Mouse (Mus musculus) lung, adult 2 months (tissue): Measurements from ENCODE around the gene Tarbp1. TPM values are rescaled to one million over a fixed set of nuclear protein-coding genes. Genes with fewer than 3 reads are reported as not detected.

ENCODE experiments used
- DNase-seq: peaks from one replicate; pipeline ENCODE4 v3.0.0; 2022
- H3K4me1 ChIP-seq: fragments of 200-500 bp; 2 replicates; pipeline ENCODE4 v1.6.1; 2011; ENCODE audit warnings: low read length; ENCODE audit not compliant: control insufficient read depth, insufficient read depth
- H3K4me3 ChIP-seq: fragments of 200-500 bp; replicated peaks from 2 replicates; pipeline ENCODE3; 2011; ENCODE audit warnings: low read depth, mild to moderate bottlenecking, control low read depth, low read length; ENCODE audit errors: extremely low read depth
- CTCF ChIP-seq: fragments of 200-500 bp; IDR thresholded peaks from 2 replicates; pipeline ENCODE4 v1.5.1; 2011; ENCODE audit warnings: mild to moderate bottlenecking, low read length, control low read depth; ENCODE audit not compliant: insufficient read depth
- POLR2A ChIP-seq: fragments of 200-500 bp; IDR thresholded peaks from 2 replicates; pipeline ENCODE4 v1.6.1; 2011; ENCODE audit warnings: low read depth, mild to moderate bottlenecking, control low read depth, low read length, borderline replicate concordance; ENCODE audit errors: extremely low read depth
- WGBS: fragments of 180-500 bp; shearing (Covaris S2); methylation state at CpG from one replicate; pipeline ENCODE4 v1.1.7; 2018; 5-methylcytosine and 5-hydroxymethylcytosine counted together
- polyA plus RNA-seq: library from polyadenylated mRNA; depleted of rRNA; stranded (reverse); fragments of >200 nt; gene quantifications from 2 replicates; pipeline ENCODE4 v1.2.3, GENCODE M21; 2012

Tarbp1 gene
- polyA plus RNA-seq, 1 experiment = 4.4 TPM

GRCm38 (mm10) chr8:126508871-126509586 is 34.2 kb upstream of the Tarbp1 start:
- 73% methylated on average over 8 of the region's 8 CpGs for WGBS
- H3K4me3 ChIP-seq = no peak overlapping the region
- DNase-seq = no peak

GRCm38 (mm10) chr8:126508221-126508620 is 33.4 kb upstream of the Tarbp1 start:
- DNase-seq = no peak
- Histone ChIP-seq H3K4me3 (no peak overlapping the region), H3K4me1 (no peaks in the 10 kb centered on the region)
- 88% methylated on average over 2 of the region's 2 CpGs for WGBS
- TF ChIP-seq CTCF (no peak), POLR2A (no peak)

More at GRCm38 (mm10) chr8:126508871-126509586, 34.2 kb upstream of the Tarbp1 start:
- peaks cover 4% of the 10 kb centered on the region; the same call in 1 of the 2 replicates for H3K4me1 ChIP-seq
- no peak for TF ChIP-seq POLR2A
- no peak for TF ChIP-seq CTCF

- DNase-seq = no peak
- no peak for TF ChIP-seq CTCF
- TF ChIP-seq POLR2A = no peak
- WGBS = 61% methylated on average over 16 of the region's 16 CpGs
These were observed 29.8 kb upstream of the Tarbp1 start for GRCm38 (mm10) chr8:126504492-126505182.

DNA sequence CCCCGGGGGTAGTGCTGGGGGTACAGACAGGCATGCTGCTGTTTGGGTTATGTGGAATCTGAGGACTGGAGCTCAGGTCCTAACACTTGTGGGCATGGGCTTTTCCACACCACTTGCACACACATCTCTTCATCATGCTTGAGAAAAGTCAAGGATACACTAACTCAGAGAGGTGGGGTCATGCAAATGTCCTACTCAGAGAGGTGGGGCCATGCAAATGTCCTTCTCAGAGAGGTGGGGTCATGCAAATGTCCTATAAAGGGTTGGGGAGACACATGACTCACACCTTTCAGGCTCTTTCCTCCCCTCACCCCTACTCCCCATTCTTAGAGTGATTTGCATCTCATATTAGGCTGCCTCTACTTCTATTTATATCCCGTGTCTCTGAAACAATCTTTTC is 27.9 kb upstream of the Tarbp1 start:
- 41% methylated on average over 2 of the region's 2 CpGs for WGBS
- TF ChIP-seq POLR2A (no peak), CTCF (no peak)
- no peak for DNase-seq
- H3K4me3 ChIP-seq = no peak overlapping the region
- H3K4me1 ChIP-seq = peaks cover 5% of the 10 kb centered on the region

More at GRCm38 (mm10) chr8:126504492-126505182, 29.8 kb upstream of the Tarbp1 start:
- Histone ChIP-seq H3K4me3 (no peak overlapping the region), H3K4me1 (no peaks in the 10 kb centered on the region)

DNA sequence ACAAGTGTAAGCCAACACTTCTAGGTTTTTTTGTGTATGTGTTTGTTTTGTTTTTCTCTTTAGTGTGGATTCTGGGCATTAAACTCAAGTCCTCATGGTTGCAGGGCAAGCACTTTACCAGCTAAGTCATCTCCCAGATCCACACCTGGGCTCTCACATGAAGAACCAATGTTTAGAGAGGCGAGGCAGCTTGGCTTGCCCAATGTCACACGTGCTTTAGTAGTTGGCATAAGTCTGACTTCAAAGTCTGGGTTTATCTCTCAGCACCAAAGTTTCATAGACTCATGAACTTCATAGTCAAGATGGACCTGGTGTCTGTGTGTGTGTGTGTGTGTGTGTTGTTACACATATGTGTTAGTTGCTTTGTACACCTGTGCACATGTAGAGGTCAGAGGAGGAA is 24.5 kb upstream of the Tarbp1 start:
- TF ChIP-seq POLR2A (no peak), CTCF (no peak)
- no peak overlapping the region for H3K4me3 ChIP-seq
- no peak for DNase-seq
- 79% methylated on average over 2 of the region's 2 CpGs for WGBS
- peaks cover 5% of the 10 kb centered on the region for H3K4me1 ChIP-seq

DNA sequence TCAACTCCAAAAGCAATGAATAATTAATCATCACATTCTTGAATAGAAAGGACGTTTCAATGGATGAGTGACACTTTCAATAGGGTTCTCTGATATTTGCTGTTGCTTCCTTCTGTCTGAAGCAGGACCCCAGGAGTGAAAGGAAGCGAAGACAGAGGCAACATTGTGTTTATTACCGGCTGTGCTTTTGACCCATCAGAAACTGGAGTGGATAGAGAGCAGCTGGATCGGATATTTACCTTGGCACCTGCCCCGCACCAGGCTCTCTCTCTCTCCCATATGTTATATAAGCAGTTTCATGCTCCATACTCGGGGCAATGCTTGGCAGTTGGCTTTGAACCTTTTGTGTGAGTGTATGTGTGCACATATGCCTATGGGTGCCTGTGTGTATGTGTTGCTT is 23.6 kb upstream of the Tarbp1 start:
- TF ChIP-seq POLR2A = no peak
- TF ChIP-seq CTCF = no peak
- no peak for DNase-seq
- Histone ChIP-seq H3K4me1 (peaks cover 5% of the 10 kb centered on the region), H3K4me3 (no peak overlapping the region)
- 53% methylated on average over 6 of the region's 6 CpGs for whole genome bisulfite sequencing

DNA sequence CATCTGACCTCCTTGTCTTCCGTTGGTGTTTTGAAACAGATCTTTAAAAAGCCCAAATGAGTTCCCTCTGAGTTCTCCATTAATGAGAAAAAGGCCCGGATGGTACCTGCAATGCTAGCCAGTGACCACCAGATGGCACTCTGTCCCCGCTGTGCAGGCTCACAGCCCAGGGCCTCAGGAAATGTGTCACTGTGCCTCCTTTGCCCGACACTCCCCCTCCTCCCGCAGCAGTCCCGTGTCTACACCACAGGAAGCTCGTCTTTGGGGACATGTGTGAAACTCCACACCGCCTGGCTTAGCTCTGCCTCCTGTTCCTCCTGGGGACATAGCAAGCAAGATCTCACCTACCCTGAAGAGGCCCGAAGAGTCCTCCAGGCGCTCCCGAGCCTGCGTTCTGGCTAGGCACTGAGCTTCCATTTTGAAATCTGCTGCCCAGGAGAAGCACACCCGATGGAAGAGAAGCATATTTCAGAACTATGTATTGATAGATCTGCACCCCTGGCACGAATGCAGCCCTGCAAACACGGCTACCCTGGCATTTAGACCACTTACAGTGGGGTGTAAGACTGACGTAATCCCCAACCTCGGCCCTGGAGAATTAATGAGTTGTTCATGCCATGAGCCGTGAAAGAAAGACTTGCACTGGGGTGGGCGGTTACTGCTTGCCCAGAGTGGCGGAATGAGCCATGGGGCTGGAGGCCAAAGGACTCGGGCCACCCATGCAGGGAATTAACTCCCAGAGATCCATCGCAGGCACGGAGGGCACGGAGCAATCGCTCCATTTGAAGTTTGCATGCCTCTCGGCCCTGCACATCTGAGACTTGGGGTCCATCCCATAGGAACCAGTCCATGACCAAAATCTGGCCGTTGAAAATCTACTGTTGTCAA is 22.9 kb upstream of the Tarbp1 start:
- DNase-seq = peak; percentile 92
- peaks cover 5% of the 10 kb centered on the region for H3K4me1 ChIP-seq
- peak overlapping the region; percentile 52 for H3K4me3 ChIP-seq
- WGBS = 22% methylated on average over 27 of the region's 27 CpGs
- TF ChIP-seq CTCF (peak; percentile 99), POLR2A (peak; percentile 68; the same call in 1 of the 2 replicates)

- DNase-seq = no peak
- WGBS = 72% methylated on average over 5 of the region's 5 CpGs
- H3K4me3 ChIP-seq = no peak overlapping the region
- TF ChIP-seq CTCF = no peak
- TF ChIP-seq POLR2A = no peak
- peaks cover 5% of the 10 kb centered on the region for H3K4me1 ChIP-seq
These were observed 22.1 kb upstream of the Tarbp1 start for GRCm38 (mm10) chr8:126496915-126497314.

DNA sequence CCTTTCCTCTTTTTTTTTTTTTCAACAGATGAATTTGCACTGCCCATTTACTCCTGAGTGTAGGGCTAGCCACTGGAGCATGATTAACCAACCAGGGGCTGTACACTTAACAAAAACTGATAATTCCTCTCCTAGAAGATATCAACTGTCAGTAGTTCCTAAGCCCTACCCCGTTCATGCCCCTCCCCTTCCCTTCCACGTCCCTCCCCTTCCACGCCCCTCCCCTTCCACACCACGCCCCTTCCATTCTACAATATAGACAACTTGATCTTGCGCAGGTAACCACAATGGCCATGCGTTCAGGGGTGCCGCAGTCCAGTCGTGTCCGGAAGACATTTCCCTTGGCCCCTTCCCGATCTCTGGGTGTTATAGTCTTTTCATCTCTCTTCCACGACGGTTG is 20.6 kb upstream of the Tarbp1 start:
- Histone ChIP-seq H3K4me3 (no peak overlapping the region), H3K4me1 (peaks cover 5% of the 10 kb centered on the region)
- no peak for DNase-seq
- TF ChIP-seq CTCF (no peak), POLR2A (no peak)
- 75% methylated on average over 12 of the region's 12 CpGs for WGBS
